Mouse (Mus musculus) thymus, adult 18-20 months (tissue): ENCODE data around the gene Eya2.

Experiments used
- DNase-seq, 2 experiments: peaks; one replicate each; pipeline ENCODE4 v3.0.0; 2022; ENCODE audit warnings: mixed read lengths in 2 of 2

Gene Eya2

DNA sequence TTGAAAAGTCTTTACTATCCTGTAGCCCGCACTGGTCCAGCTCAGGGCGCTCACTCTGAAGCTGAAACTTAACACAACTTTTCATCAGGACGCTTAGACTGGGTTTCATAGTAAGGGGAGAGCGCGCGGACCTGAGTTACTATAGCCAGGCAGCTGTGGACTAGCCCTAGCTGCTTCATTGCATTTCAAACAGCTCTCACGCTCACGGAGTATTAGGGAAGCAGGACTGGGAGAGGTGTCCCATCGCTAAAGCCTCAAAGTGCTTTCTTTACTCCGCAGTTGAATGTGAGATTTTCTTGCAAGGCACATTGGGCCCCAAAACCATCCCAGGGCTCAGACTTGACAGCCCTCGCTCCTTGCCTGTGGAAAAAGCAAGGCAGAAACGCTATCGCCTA, 841 bp downstream of the Eya2 start:
- DNase-seq, result no peak

DNA sequence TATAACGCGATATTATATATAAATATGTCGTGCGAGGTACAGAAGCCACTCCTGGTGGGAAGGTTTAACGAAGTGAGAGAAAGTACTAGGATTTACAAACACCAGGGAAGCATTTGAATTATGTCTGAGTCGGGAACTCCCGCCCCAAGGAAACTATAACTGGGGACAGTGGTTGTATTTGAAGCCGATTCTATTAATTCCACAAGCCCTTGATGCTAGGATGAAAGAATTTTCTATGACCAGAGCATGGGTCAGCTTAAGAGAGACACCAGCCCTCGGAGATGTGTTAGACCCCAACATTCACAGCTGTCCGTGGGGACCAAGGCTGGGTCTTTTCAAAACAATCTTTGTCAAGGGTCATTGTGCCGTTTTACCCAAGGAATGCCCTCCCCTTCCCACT, 1.3 kb downstream of the Eya2 start:
- no peak for DNase-seq

DNA sequence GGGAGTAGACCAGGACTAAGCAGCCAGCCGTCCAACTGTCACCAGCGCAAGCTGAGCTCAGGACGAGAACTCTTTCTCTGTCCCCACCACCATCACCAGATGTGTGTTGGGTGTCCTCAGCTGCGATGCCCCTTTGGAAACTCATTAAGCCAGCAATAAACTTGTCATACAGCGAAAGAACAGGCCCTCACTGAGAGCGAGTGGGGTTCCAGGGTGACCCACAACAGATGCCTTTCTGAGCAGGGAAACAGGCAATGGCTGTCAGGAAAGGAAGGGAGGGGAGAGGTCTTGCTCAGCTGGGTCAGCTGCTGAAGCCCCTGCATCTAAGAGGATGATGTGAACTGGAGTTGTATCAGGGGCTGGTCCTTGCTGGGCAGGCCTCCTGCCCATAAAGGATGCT, 2.7 kb downstream of the Eya2 start:
- no peak for DNase-seq

DNA sequence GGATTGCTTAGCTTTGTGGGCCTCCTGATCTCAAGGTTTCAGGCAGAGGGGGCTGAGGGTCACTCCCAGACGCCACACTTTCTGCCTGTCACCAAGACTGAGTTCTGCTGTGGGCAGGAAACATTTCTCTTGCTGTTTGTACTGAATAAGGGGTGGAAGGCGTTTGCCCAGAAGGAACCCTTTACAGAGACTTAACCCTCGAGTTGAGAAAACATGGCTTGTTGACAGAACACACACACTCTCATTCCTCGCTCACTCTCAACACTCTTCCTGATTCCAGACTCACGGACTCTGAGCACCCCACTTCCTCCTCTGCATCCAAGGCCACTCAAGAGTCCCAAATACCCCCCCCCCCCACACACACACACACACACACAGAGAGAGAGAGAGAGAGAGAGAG, 3.3 kb downstream of the Eya2 start:
- DNase-seq, result no peak

DNA sequence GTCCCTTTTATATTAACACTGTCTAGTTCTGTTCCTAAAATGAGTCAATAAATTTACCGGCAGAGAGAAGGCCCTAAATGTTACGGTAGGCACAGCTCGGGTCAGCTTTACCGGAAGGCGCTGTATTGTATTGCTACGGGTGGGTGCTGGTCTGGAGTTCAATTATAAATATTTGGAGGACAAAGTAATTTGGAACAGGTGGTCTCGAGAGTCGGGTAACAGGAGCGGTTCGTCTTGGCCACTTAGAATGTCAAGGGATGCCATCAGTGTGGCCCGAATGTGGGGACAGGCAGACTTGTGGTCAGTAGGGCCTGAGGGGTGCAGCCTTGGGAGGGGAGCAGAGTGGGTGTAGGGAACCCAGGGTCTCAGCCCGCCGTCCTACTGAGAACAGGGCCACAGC, 4.7 kb downstream of the Eya2 start:
- no peak for DNase-seq

DNA sequence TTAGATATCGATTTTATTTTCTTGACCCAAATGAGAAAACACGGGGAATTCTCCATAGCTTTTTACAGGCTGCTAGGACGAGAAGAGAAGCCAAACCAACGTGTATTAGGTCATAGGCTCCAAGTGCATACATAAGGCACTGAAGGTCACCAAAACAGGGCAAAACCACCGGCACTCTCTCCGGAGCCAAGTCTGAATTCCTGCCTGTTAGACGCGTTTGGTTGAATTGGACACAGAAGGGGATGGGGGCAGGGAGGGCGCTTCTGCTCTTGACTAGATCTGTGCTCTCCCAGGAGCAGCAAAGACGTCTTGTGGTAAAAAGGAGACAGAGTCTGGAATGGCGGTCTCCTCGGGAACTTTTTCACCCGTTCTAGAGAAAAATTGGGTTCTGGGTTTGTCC, 6.1 kb downstream of the Eya2 start:
- DNase-seq, result no peak

DNA sequence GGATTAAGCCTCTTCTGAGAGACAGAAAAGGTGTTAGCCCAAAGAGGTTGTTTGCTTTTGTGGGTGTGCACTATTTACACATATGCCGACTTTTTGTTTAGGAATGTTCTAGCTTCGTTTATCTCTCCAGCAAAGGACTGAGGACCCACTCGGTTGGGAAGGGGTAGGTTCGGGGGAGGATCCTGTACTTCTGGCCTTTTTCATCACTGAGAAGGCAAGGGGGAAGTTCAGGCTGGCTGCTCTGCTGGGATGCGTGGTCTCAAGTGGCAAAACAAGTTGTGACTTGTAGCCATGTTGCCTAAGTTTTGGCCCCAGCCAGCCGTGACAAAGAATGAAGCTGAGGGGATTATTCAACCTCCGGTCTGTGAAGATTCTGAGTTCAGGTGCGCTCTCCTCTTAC, 6.8 kb downstream of the Eya2 start:
- no peak for DNase-seq

DNA sequence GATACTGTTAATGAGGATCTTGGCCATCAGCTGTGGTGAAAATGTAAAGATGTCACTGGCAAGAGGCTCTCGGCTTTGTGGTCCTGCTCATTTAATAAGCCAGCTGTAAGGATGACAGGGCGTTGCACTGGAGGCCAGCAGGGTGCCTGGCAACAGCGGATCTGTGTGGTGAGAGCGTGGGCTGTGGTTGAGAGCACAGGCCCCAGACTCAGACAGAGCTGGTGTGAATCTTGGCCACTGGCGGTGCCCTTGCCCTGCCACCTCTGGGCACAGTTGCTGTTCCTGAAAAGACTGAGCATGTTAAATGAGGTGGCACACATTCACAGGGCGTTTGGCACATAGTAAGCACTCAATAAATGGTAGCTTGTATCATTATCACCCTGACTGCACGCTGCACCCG, 8.9 kb downstream of the Eya2 start:
- DNase-seq, result no peak

DNA sequence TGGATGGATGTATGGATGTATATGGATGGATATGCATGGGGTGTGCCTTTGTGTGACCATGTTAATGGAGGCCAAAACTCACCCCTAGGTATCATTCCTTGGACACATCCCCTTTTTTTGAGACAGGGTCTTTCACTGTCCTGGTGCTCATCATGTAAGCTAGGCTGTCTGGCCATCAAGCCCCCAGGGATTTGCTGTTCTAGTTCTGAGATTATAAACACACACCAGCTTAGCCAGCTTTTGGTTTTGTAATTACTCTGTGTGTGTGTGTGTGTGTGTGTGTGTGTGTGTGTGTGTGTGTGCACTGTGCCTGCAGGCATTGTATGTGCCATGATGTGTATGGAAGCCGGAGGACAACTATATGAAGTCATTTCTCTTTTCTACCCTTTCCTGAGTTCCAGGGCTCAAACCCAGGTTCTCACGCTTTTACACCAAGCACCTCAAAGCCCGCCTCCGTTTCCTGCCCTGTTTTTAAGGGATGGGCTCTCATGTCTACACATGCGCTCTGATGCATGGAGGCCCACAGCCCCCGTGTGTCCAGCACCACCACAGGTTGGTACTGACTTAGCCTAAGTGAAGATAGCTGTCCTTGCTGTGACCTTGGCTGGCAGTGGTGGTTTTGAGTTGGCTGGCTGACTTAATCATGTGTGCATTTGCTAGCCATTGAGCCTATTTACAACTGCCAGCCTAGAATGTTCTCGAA, 16.9 kb downstream of the Eya2 start:
- no peak for DNase-seq

DNA sequence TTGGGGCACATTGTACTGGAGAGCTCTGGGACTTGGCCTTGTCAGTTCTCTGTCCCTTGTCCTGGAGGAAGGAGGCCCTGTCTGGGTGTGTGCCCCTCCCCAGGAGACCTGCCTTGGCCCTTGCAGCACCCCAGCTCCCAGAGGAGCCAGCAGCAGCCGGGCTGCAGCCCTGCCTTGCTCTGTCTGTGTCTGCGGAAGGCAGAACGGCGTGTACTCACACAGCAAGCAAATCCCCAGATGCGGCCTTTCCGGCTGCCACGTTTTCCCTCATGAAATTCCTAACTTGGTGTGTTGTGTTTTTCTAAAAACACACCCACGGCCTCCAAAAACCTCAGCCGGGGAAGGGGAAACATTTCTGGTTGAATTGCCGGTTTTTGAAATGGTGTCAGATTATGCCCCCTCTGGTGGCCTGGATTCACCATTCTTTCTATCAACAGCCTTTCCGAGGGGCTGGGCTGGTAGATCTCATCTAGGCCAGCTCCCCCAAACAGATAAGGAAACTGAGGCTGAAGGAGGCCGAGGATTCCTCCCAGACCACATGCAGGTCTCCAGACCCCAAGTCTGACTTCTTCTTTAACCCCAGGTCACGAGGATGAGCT, 19.0 kb downstream of the Eya2 start:
- DNase-seq, result no peak

DNA sequence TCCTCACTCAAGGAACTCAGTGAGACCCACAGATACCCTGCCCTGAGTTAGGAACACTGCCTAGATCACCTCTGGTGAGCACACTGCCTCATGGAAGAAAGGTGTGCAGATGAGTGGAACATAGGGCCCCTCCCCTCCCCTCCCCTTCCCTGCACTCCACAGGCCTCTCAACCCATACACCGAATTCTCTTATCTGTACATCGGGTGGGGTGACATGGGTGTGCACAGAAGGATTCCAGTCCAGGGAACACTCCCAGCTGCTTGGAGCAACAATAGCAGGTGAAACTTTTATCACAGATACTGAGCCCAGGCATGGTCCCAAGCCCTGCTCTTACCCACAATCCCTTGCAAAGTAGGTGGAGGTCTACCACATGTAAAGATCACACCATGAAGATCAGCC, 26.7 kb downstream of the Eya2 start:
- no peak for DNase-seq

DNA sequence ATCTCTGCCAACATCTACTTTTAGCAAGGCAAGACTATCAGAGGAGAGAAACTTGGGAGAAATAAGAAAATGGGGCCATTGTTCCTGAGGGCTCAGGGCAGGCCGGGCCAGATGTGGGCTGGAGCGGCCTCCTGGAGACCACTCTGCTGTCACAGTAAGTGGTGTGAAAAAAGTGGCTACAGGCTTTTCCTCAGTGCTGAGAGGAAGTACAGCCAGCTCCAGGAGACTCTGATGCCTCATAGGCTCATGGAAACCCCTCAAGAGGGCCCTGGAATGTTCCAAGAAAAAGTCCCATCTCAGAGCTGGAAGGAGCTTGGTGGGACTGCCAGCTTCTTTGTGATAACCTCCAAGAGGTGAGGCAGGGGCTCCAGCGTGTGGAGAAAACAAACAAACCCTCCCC, 27.8 kb downstream of the Eya2 start:
- no peak for DNase-seq

DNA sequence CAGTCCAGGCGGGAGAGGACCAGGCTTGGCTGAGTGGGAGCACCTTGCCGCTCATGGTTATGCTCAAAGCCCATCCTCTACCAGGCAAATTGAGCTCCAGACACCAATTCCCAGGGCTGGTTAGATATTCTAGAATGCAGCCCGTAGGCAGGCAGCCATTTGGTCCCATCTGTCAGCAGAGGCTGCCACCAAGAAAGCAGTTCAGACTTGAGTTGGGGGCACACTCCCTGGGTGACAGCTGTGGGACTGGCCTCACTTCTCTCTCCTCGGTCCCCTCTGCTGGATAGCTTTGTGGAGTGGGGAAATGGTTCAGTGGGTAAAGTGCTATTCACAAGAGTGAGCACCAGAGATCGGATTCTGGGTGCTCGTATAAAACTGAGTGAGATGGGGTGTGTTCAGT, 32.0 kb downstream of the Eya2 start:
- DNase-seq, result no peak

DNA sequence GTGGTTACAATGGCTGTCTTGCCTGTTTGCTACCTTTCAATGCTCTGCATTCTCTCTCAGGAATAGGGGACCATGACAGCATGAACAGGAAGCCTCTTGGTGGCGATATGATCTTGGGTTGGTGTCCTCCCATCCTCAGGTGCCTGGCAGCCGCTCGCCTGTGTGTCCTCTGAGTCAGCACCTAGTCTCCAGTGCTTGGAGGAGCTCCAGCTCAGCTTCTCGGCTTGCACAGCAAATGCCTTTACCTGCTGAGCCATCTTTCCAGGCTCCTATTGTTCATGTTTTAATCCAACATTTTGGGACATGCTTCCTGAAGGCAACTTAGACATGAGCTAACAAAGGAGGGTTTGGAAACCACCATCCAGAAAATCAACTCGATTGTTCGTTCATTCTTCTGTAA, 33.1 kb downstream of the Eya2 start:
- DNase-seq, result no peak

DNA sequence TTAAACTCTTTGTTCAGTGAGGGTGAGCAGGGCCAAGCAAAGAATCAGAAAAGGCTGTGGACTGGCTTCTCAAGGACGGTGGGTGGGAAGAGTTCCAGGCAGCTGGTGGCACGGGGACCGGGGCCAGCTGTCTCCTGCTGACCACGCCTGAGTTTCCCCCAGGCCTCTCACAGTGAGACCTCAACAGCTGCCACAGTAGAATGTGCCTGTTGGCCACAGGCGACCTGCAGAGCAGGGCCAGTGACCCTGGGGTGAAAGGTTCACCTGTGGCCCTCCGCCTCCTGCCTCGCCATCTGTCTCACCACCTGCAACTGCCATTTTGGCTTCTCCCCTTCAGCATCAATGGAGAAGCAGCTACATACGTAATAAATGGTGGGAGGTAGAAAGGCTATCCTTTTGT, 35.1 kb downstream of the Eya2 start:
- DNase-seq, result no peak

DNA sequence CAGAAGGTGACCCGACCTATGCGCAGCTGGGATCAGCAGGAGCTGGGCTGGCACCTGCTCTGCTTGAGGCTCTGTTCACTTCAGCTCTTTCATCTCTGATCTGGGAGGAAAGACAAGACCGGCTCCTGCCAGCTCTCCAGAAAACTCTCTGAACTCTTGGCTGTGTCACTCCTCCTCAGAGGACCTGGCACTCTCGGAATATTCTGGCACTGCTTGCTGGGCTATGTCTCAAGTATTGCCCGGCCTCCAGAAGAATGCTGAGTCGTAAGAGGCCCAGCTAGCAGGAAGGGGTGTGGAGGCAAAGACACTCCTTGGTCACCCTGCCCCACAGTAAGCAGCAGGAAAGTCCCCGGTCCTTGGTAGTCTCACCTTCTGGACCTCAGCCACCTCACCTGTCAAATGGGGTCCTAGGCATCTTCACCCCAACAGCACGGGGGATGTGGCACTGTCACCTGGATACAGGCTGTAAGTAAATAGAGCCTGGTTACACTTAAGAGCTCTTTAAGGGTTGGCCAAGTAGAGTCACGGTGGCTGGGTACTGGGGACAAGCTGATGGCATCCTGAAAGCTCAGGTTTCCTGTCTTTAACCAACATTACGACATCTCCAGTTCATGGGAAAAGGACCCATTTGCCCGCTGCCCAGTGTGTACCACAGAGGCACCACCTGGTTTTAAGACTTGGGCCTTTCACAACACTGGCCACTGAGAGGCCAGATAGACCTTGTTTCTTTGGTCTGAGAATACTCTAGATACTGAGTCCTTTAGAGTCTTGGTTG, 38.4 kb downstream of the Eya2 start:
- DNase-seq, result no peak

DNA sequence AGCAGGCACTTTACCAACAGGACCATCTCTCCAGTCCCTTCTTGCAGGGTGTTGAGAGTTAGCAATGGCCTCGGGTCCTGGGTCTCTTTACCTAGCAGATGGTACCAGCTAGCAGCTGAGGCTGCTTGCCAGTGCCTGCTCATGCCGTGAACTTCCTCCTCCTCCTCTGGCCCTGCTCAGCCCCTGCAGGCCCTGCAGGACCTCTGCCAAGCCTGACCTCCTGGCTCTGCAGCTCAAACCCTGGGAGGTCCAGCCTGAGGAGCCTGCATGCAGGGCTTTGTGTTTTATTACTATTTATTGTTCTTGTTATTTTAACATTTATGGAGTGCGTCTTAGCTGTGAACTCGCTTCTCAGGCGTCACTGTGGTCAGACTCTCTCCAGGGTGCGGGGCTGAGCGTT, 39.6 kb downstream of the Eya2 start:
- no peak for DNase-seq

DNA sequence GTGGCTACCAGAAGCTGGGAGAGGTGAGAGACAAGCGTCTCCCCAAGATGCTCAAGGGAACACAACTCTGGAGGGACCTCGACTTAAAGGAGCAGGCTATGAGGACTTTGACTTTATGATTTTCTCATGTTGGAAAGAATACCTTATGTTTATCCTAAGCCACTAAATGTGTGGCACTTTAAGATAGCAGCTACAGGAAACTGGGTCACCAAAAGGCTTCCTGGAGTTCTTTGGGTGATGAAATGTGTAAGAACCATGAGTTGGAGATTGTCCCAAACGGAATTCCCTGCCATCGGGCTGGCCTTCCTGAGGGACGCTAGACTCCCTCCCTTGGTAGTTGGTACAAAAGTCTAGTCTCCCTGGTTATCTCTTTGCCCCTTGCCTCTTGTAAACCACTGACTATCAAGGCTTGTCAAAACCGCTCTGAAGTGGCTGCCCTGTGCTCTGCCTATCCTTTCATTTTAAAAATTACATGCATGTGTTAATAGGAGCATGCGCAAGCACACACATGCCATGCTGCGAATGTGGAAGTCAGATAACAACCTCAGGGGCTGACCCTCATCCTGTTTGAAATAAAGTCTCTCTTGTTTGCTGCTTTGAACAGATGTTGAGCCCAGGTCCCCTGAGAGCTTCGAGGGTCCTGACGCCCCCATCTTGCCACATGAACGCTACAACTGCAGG, 44.4 kb downstream of the Eya2 start:
- DNase-seq, result no peak

DNA sequence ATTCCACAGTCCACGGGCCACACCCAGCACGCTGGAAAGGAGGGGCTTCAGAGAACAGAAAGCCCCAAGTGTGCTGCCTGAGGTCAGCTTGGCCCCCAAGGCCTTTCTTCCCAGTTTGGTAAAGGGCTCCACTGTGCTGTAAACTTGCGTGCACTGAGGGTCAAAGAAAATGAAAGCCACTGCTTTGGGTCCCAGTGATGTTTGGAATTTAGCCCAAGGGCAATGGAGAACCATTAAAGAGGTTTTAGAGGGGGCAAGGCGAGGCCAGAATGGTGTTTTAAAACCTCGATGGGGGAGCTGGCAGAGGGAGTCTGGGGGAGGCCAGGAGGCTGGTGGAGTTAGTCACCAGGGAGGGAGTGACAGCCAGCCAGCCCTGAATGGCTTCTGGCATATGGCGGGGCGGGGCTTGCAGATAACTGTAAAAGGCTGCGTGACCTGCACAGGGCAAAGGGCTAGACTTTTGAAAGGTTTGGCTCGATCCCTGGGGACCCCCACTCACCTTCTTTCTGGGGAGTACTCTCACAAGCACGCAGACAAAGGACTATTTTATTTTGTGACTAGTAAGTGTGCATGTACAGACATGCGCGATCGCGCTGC, 47.2 kb downstream of the Eya2 start:
- no peak for DNase-seq

DNA sequence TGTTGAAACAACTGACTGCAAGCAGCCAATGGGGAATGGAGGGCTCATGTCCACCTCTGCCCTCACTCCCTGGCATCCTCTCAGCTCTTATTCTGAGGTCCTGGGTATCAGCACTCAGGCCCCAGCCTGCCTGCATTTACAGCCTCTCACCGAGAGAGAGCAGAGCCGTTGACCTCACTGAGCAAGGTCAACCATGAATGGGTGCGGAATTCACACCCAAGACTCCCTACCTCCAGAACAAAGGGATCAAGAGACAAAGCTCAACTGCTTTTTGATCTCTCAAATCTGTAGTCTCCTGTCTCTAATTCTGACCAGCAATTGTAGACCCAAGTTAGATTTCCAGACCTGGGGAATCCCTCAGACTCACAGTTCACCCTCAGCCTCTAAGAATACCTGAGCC, 48.8 kb downstream of the Eya2 start:
- no peak for DNase-seq

DNA sequence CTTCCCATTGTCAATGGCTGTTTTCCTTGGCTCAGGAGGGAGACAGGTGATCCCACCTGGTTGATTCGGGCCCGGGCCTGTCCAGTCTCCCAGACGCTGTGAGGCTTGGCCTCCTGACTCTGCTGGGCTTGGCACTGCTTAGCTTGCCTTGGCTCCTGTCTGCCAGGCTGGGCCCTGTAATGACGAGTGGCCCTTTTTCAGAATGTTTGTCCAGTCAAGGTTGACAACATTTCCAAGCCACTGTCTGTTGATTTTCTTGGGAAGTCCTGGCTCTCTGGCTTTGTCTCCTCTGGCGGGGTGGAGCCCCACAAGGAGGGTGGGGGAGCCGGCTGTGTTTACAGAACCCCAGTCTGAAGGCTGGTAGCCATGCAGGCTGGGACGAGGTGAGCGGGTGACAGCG, 49.2 kb downstream of the Eya2 start:
- DNase-seq, result no peak

DNA sequence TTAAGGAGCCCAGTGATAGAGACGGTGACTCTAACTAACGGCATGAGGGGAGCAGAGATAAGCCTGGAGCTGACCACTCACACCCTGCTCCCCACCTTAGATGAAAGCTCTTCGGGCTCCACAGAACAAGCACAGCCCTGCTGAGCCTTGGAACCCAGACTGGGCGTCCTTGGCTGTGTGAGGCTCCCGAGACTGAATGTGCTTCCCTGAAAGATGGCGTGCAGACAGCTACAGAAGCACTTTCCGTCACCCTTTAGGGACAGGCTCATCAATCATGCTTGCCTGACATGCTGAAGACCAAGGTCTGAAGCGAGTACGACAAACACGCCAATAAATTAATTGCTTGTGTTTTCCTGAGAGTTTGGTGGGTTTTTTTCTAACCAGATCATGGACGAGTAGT, 56.2 kb downstream of the Eya2 start:
- DNase-seq, result no peak

DNA sequence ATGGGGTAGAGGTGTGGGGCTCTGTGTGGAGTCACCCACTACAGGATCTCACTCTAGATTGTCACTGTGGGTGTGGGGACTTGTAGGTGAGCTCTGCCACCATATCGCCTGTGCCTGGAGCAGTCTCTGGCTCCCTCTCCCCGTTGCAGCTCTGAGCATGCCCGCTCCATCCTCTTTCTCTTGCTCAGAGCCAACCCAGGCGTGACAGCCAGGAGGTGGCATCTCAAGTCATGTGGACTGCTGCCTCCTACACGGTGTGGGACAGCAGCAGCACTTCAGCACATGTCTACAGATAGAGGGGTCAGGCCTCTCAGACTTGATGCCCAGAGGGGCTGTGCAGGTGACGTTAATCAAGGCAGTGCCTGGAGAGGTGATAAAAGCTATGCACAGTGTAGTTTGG, 57.4 kb downstream of the Eya2 start:
- DNase-seq, result no peak
